Mouse (Mus musculus): ENCODE results near the gene Psmc1.

- TF ChIP-seq CTCF (IDR thresholded peaks at IDR 0.05) (no peak), EP300 (IDR thresholded peaks at IDR 0.05) (no peak)
Measured at GRCm38 (mm10) chr12:100089265-100089664, 20.7 kb upstream of the Psmc1 start.
